Mouse (Mus musculus): ENCODE measurements at regions not wholly inside any gene's neighbourhood (a gene's known extent, or its start where the extent isn't known, plus 50 kb on each side); places are given as distances from the start of the nearest gene placed in this dataset.
A peak's percentile ranks its signal among the peaks of the same experiment; 100 is the strongest.

GRCm38 (mm10) chr16:63104938-63105714, 251.0 kb downstream of the Pros1 start:
- Histone ChIP-seq H3K36me3 (ENCODE audit: insufficient read depth, low read length) (no peaks in the 10 kb centered on the region), H3K4me3 (ENCODE audit: low read depth, low read length) (no peak overlapping the region), H3K4me1 (ENCODE audit: insufficient read depth, low read length) (no peaks in the 10 kb centered on the region), H3K9me3 (ENCODE audit: low read length) (no peaks in the 10 kb centered on the region), H3K27ac (ENCODE audit: low read depth, low read length) (no peak overlapping the region), H3K27me3 (ENCODE audit: insufficient read depth, low read length) (no peaks in the 10 kb centered on the region), H3K4me2 (ENCODE audit: low read depth, low read length, poor library complexity, severe bottlenecking) (no peak overlapping the region), H3K9ac (replicated peaks; ENCODE audit: low read length, poor library complexity, severe bottlenecking) (no peak overlapping the region)
- TF ChIP-seq CTCF (IDR thresholded peaks at IDR 0.05), result no peak
- DNase-seq (ENCODE audit: low spot score) (no peak), ATAC-seq (ENCODE audit: low FRiP score) (no peak)
- 87% methylated on average over 11 of the region's 11 CpGs for WGBS

GRCm38 (mm10) chr16:63116456-63116855, 262.3 kb downstream of the Pros1 start:
- no peaks in the 10 kb centered on the region for H3K9me3 ChIP-seq (ENCODE audit: low read length)
- no peak overlapping the region for H3K27ac ChIP-seq (ENCODE audit: low read depth, low read length)
- H3K4me1 ChIP-seq (ENCODE audit: insufficient read depth, low read length), result no peaks in the 10 kb centered on the region
- H3K4me3 ChIP-seq (ENCODE audit: low read depth, low read length), result no peak overlapping the region
- ATAC-seq (ENCODE audit: low FRiP score), result no peak
- H3K4me2 ChIP-seq (ENCODE audit: low read depth, low read length, poor library complexity, severe bottlenecking), result no peak overlapping the region
- H3K27me3 ChIP-seq (ENCODE audit: insufficient read depth, low read length), result no peaks in the 10 kb centered on the region
- no peaks in the 10 kb centered on the region for H3K36me3 ChIP-seq (ENCODE audit: insufficient read depth, low read length)
- DNase-seq (ENCODE audit: low spot score), result peak; percentile 15
- no peak for TF ChIP-seq CTCF (IDR thresholded peaks at IDR 0.05)
- no peak overlapping the region for H3K9ac ChIP-seq (replicated peaks; ENCODE audit: low read length, poor library complexity, severe bottlenecking)
- WGBS, result 86% methylated on average over 2 of the region's 2 CpGs

- no peak for ATAC-seq (ENCODE audit: low FRiP score)
- WGBS, result 77% methylated on average over 7 of the region's 7 CpGs
- no peak for TF ChIP-seq CTCF (IDR thresholded peaks at IDR 0.05)
- H3K9ac ChIP-seq (replicated peaks; ENCODE audit: low read length, poor library complexity, severe bottlenecking), result no peak overlapping the region
- no peaks in the 10 kb centered on the region for H3K27me3 ChIP-seq (ENCODE audit: insufficient read depth, low read length)
- H3K4me2 ChIP-seq (ENCODE audit: low read depth, low read length, poor library complexity, severe bottlenecking), result no peak overlapping the region
- no peaks in the 10 kb centered on the region for H3K4me1 ChIP-seq (ENCODE audit: insufficient read depth, low read length)
- H3K4me3 ChIP-seq (ENCODE audit: low read depth, low read length), result no peak overlapping the region
- no peak for DNase-seq (ENCODE audit: low spot score)
- H3K9me3 ChIP-seq (ENCODE audit: low read length), result no peaks in the 10 kb centered on the region
- no peaks in the 10 kb centered on the region for H3K36me3 ChIP-seq (ENCODE audit: insufficient read depth, low read length)
- no peak overlapping the region for H3K27ac ChIP-seq (ENCODE audit: low read depth, low read length)
These were observed 264.6 kb downstream of the Pros1 start for GRCm38 (mm10) chr16:63118721-63119120.

GRCm38 (mm10) chr16:63143851-63144250, 289.7 kb downstream of the Pros1 start:
- TF ChIP-seq CTCF (IDR thresholded peaks at IDR 0.05), result no peak
- ATAC-seq (ENCODE audit: low FRiP score), result no peak
- Histone ChIP-seq H3K4me2 (ENCODE audit: low read depth, low read length, poor library complexity, severe bottlenecking) (no peak overlapping the region), H3K9ac (replicated peaks; ENCODE audit: low read length, poor library complexity, severe bottlenecking) (no peak overlapping the region), H3K9me3 (ENCODE audit: low read length) (no peaks in the 10 kb centered on the region), H3K27ac (ENCODE audit: low read depth, low read length) (no peak overlapping the region), H3K27me3 (ENCODE audit: insufficient read depth, low read length) (no peaks in the 10 kb centered on the region), H3K4me3 (ENCODE audit: low read depth, low read length) (no peak overlapping the region), H3K4me1 (ENCODE audit: insufficient read depth, low read length) (no peaks in the 10 kb centered on the region), H3K36me3 (ENCODE audit: insufficient read depth, low read length) (no peaks in the 10 kb centered on the region)
- 77% methylated on average over 3 of the region's 3 CpGs for WGBS
- DNase-seq (ENCODE audit: low spot score), result no peak

GRCm38 (mm10) chr16:63155300-63155821, 301.3 kb downstream of the Pros1 start:
- Histone ChIP-seq H3K4me2 (ENCODE audit: low read depth, low read length, poor library complexity, severe bottlenecking) (no peak overlapping the region), H3K27me3 (ENCODE audit: insufficient read depth, low read length) (no peaks in the 10 kb centered on the region), H3K9me3 (ENCODE audit: low read length) (no peaks in the 10 kb centered on the region), H3K27ac (ENCODE audit: low read depth, low read length) (no peak overlapping the region), H3K9ac (replicated peaks; ENCODE audit: low read length, poor library complexity, severe bottlenecking) (no peak overlapping the region), H3K4me1 (ENCODE audit: insufficient read depth, low read length) (no peaks in the 10 kb centered on the region), H3K4me3 (ENCODE audit: low read depth, low read length) (no peak overlapping the region), H3K36me3 (ENCODE audit: insufficient read depth, low read length) (no peaks in the 10 kb centered on the region)
- no peak for TF ChIP-seq CTCF (IDR thresholded peaks at IDR 0.05)
- ATAC-seq (ENCODE audit: low FRiP score), result no peak
- WGBS, result 76% methylated on average over 2 of the region's 2 CpGs
- DNase-seq (ENCODE audit: low spot score), result no peak

- no peak overlapping the region for H3K4me2 ChIP-seq (ENCODE audit: low read depth, low read length, poor library complexity, severe bottlenecking)
- WGBS, result 78% methylated on average over 6 of the region's 6 CpGs
- ATAC-seq (ENCODE audit: low FRiP score), result no peak
These were observed 316.0 kb downstream of the Pros1 start for GRCm38 (mm10) chr16:63170101-63170500.

More at GRCm38 (mm10) chr16:63170101-63170500, 316.0 kb downstream of the Pros1 start:
- Histone ChIP-seq H3K4me1 (ENCODE audit: insufficient read depth, low read length) (no peaks in the 10 kb centered on the region), H3K4me3 (ENCODE audit: low read depth, low read length) (no peak overlapping the region), H3K36me3 (ENCODE audit: insufficient read depth, low read length) (no peaks in the 10 kb centered on the region), H3K9me3 (ENCODE audit: low read length) (no peaks in the 10 kb centered on the region), H3K9ac (replicated peaks; ENCODE audit: low read length, poor library complexity, severe bottlenecking) (no peak overlapping the region), H3K27ac (ENCODE audit: low read depth, low read length) (no peak overlapping the region), H3K27me3 (ENCODE audit: insufficient read depth, low read length) (no peaks in the 10 kb centered on the region)
- DNase-seq (ENCODE audit: low spot score), result no peak
- TF ChIP-seq CTCF (IDR thresholded peaks at IDR 0.05), result no peak

Data from midbrain, postnatal 0 days (tissue).